ENCODE assay signal across 11 mouse cellular contexts in genomic region chr12:99670762-99671152, GRCm38 (mm10).
DNase-seq lines count a peak whose midpoint lies in the region; ATAC-seq lines count a peak whose summit lies in the region.
"Had no signal": no experiment of that assay in that cellular context is flagged by ENCODE, and none has a peak within 500 bp of the region (broad histone marks: within the 10 kb centered on the region; RNA-seq: fewer than 3 reads in every experiment).

No protein-coding gene starts in this region.

- peak overlapping the region; percentile 27; the same call in 1 of the 2 replicates for H3K27ac ChIP-seq in hindbrain, embryonic 13.5 days
- H3K27ac ChIP-seq in hindbrain, embryonic 11.5 days (ENCODE audit: low read depth, low read length) = no peak overlapping the region
- H3K27ac ChIP-seq in embryonic facial prominence, embryonic 10.5 days (replicated peaks) = peak overlapping the region; percentile 44; the same call in 1 of the 2 replicates
- H3K27ac ChIP-seq in forebrain, embryonic 16.5 days (ENCODE audit: low read length) = peak overlapping the region; percentile 60
- H3K27ac ChIP-seq in midbrain, embryonic 16.5 days (ENCODE audit: low read length) = peak overlapping the region; percentile 55
- H3K27ac ChIP-seq: liver, embryonic 15.5 days had no signal

- no peaks in the 10 kb centered on the region for H3K27me3 ChIP-seq in hindbrain, embryonic 13.5 days
- no peaks in the 10 kb centered on the region for H3K27me3 ChIP-seq in hindbrain, embryonic 11.5 days (ENCODE audit: control insufficient read depth, insufficient read depth, low read length)
- H3K27me3 ChIP-seq in embryonic facial prominence, embryonic 10.5 days (replicated peaks; ENCODE audit: low read depth, poor library complexity, severe bottlenecking) = no peaks in the 10 kb centered on the region
- no peaks in the 10 kb centered on the region for H3K27me3 ChIP-seq in forebrain, embryonic 16.5 days (replicated peaks; ENCODE audit: control insufficient read depth, insufficient read depth, low read length)
- no peaks in the 10 kb centered on the region for H3K27me3 ChIP-seq in midbrain, embryonic 16.5 days (ENCODE audit: control insufficient read depth, insufficient read depth, low read depth, low read length)
- H3K27me3 ChIP-seq: liver, embryonic 15.5 days had no signal

- peak overlapping the region; percentile 28; the same call in 1 of the 2 replicates for H3K4me2 ChIP-seq in hindbrain, embryonic 13.5 days
- H3K4me2 ChIP-seq in hindbrain, embryonic 11.5 days (replicated peaks; ENCODE audit: low read depth, low read length) = no peak overlapping the region
- peak overlapping the region; percentile 46 for H3K4me2 ChIP-seq in forebrain, embryonic 16.5 days (ENCODE audit: low read length)
- H3K4me2 ChIP-seq in midbrain, embryonic 16.5 days (ENCODE audit: low read length) = peak overlapping the region; percentile 45
- H3K4me2 ChIP-seq: liver, embryonic 15.5 days had no signal

- 0 out of 2 replicates have a peak, but pooled peaks have one; percentile 57 for ATAC-seq in hindbrain, embryonic 13.5 days (ENCODE audit: low FRiP score)
- no peak for ATAC-seq in hindbrain, embryonic 11.5 days (ENCODE audit: low FRiP score)
- ATAC-seq in forebrain, embryonic 16.5 days = peak; percentile 55
- ATAC-seq in midbrain, embryonic 16.5 days = no peak
- ATAC-seq in erythroid progenitor cell, adult 5-6 weeks (replicated peaks; ENCODE audit: low FRiP score, poor library complexity, severe bottlenecking) = no peak
- ATAC-seq: CD4-positive, CD25-positive, alpha-beta regulatory T cell, adult 4 months had no signal

- peaks cover 22% of the 10 kb centered on the region for H3K4me1 ChIP-seq in hindbrain, embryonic 13.5 days (replicated peaks)
- no peaks in the 10 kb centered on the region for H3K4me1 ChIP-seq in hindbrain, embryonic 11.5 days (replicated peaks; ENCODE audit: control insufficient read depth, insufficient read depth, low read length)
- peaks cover 11% of the 10 kb centered on the region for H3K4me1 ChIP-seq in embryonic facial prominence, embryonic 10.5 days
- H3K4me1 ChIP-seq in forebrain, embryonic 16.5 days (replicated peaks; ENCODE audit: control insufficient read depth, insufficient read depth, low read length) = peaks cover 28% of the 10 kb centered on the region
- H3K4me1 ChIP-seq in midbrain, embryonic 16.5 days (ENCODE audit: control insufficient read depth, insufficient read depth, low read length) = peaks cover 16% of the 10 kb centered on the region
- H3K4me1 ChIP-seq: liver, embryonic 15.5 days had no signal

- no peak overlapping the region for H3K4me3 ChIP-seq in hindbrain, embryonic 13.5 days
- H3K4me3 ChIP-seq in hindbrain, embryonic 11.5 days (ENCODE audit: low read depth, low read length) = no peak overlapping the region
- peak overlapping the region; percentile 16; the same call in 1 of the 2 replicates for H3K4me3 ChIP-seq in embryonic facial prominence, embryonic 10.5 days
- H3K4me3 ChIP-seq in forebrain, embryonic 16.5 days (replicated peaks; ENCODE audit: low read length) = peak overlapping the region; percentile 25
- H3K4me3 ChIP-seq in midbrain, embryonic 16.5 days (ENCODE audit: low read depth, low read length) = no peak overlapping the region
- H3K4me3 ChIP-seq: liver, embryonic 15.5 days had no signal

- WGBS in hindbrain, embryonic 13.5 days = 54% methylated on average over 7 of the region's 7 CpGs
- WGBS in hindbrain, embryonic 11.5 days = 80% methylated on average over 7 of the region's 7 CpGs
- WGBS in embryonic facial prominence, embryonic 10.5 days = 65% methylated on average over 7 of the region's 7 CpGs
- 17% methylated on average over 7 of the region's 7 CpGs for WGBS in forebrain, embryonic 16.5 days
- 63% methylated on average over 7 of the region's 7 CpGs for WGBS in midbrain, embryonic 16.5 days

- no peaks in the 10 kb centered on the region for H3K9me3 ChIP-seq in hindbrain, embryonic 13.5 days
- H3K9me3 ChIP-seq in hindbrain, embryonic 11.5 days (ENCODE audit: control insufficient read depth, low read length) = no peaks in the 10 kb centered on the region
- no peaks in the 10 kb centered on the region for H3K9me3 ChIP-seq in embryonic facial prominence, embryonic 10.5 days
- H3K9me3 ChIP-seq in forebrain, embryonic 16.5 days (ENCODE audit: control insufficient read depth, low read length) = no peaks in the 10 kb centered on the region
- H3K9me3 ChIP-seq in midbrain, embryonic 16.5 days (replicated peaks; ENCODE audit: control insufficient read depth, low read length, poor library complexity, severe bottlenecking) = no peaks in the 10 kb centered on the region
- H3K9me3 ChIP-seq: liver, embryonic 15.5 days had no signal

- DNase-seq in hindbrain, embryonic 11.5 days (ENCODE audit: low spot score) = no peak
- DNase-seq in embryonic facial prominence, embryonic 10.5 days (ENCODE audit: low spot score) = peak; percentile 10
- no peak for DNase-seq in left cerebral cortex, adult 9 months (ENCODE audit: low spot score in 2 of 2)
- no peak for DNase-seq in lung, postnatal 4 days
- DNase-seq: thymus, adult 18-20 months had no signal

- H3K9ac ChIP-seq in hindbrain, embryonic 13.5 days = no peak overlapping the region
- H3K9ac ChIP-seq in hindbrain, embryonic 11.5 days (ENCODE audit: low read depth, low read length) = no peak overlapping the region
- 0 out of 2 replicates have a peak overlapping the region, but pooled peaks have one; percentile 15 for H3K9ac ChIP-seq in forebrain, embryonic 16.5 days (replicated peaks; ENCODE audit: low read depth, low read length)
- H3K9ac ChIP-seq in midbrain, embryonic 16.5 days (ENCODE audit: low read depth, low read length) = no peak overlapping the region
- H3K9ac ChIP-seq: liver, embryonic 15.5 days had no signal

- H3K36me3 ChIP-seq in hindbrain, embryonic 13.5 days = no peaks in the 10 kb centered on the region
- no peaks in the 10 kb centered on the region for H3K36me3 ChIP-seq in hindbrain, embryonic 11.5 days (ENCODE audit: control insufficient read depth, insufficient read depth, low read length)
- no peaks in the 10 kb centered on the region for H3K36me3 ChIP-seq in embryonic facial prominence, embryonic 10.5 days (replicated peaks)
- H3K36me3 ChIP-seq in forebrain, embryonic 16.5 days (ENCODE audit: control insufficient read depth, insufficient read depth) = no peaks in the 10 kb centered on the region
- H3K36me3 ChIP-seq in midbrain, embryonic 16.5 days (ENCODE audit: control insufficient read depth, insufficient read depth, low read length) = no peaks in the 10 kb centered on the region
- H3K36me3 ChIP-seq: liver, embryonic 15.5 days had no signal

Comparison
In these comparisons a context has a peak if more than half of its experiments do, and no peak if none do; other contexts are left out.
1. ATAC-seq: peak in hindbrain, embryonic 13.5 days (single experiment) and forebrain, embryonic 16.5 days (single experiment); none in hindbrain, embryonic 11.5 days (single experiment), midbrain, embryonic 16.5 days (single experiment) and erythroid progenitor cell, adult 5-6 weeks (single experiment).
2. H3K4me3 ChIP-seq: peak in embryonic facial prominence, embryonic 10.5 days (single experiment) and forebrain, embryonic 16.5 days (single experiment); none in hindbrain, embryonic 13.5 days (single experiment), hindbrain, embryonic 11.5 days (single experiment) and midbrain, embryonic 16.5 days (single experiment).